Mouse (Mus musculus) embryonic facial prominence, embryonic 11.5 days (tissue): ENCODE data around the gene Wfdc9. TPM values are rescaled to one million over a fixed set of nuclear protein-coding genes. Genes with fewer than 3 reads are reported as not detected.

Experiments used
- ATAC-seq: fragments of 200-750 bp; cut with Nextera tagmentation; replicated peaks from 2 replicates; pipeline ENCODE4 v1.8.0; 2017; ENCODE audit warnings: low read depth; ENCODE audit not compliant: insufficient number of reproducible peaks, low FRiP score, low TSS enrichment
- DNase-seq: peaks from one replicate; pipeline ENCODE4 v3.0.0-alpha.2; 2015; ENCODE audit warnings: low spot score
- H3K27ac ChIP-seq: fragments of 300-500 bp; sonication (generic); replicated peaks from 2 replicates; pipeline ENCODE4 v1.5.1; 2014; ENCODE audit warnings: mild to moderate bottlenecking, low read depth, low read length, control low read depth
- H3K27me3 ChIP-seq: fragments of 300-500 bp; sonication (generic); 2 replicates; pipeline ENCODE4 v1.6.1; 2014; ENCODE audit warnings: mild to moderate bottlenecking, low read length, moderate library complexity, mixed read lengths; ENCODE audit not compliant: control insufficient read depth, insufficient read depth
- H3K36me3 ChIP-seq: fragments of 300-500 bp; sonication (generic); replicated peaks from 2 replicates; pipeline ENCODE4 v1.6.1; 2014; ENCODE audit warnings: low read depth, mild to moderate bottlenecking, low read length, moderate library complexity, mixed read lengths; ENCODE audit not compliant: control insufficient read depth, insufficient read depth
- H3K4me1 ChIP-seq: fragments of 300-500 bp; sonication (generic); 2 replicates; pipeline ENCODE4 v1.6.1; 2014; ENCODE audit warnings: low read length, mixed read lengths; ENCODE audit not compliant: control insufficient read depth, insufficient read depth
- H3K4me2 ChIP-seq: fragments of 300-500 bp; sonication (generic); 2 replicates; pipeline ENCODE4 v1.6.1; 2014; ENCODE audit warnings: low read depth, mild to moderate bottlenecking, control low read depth, low read length, moderate library complexity
- H3K4me3 ChIP-seq: fragments of 300-500 bp; sonication (generic); 2 replicates; pipeline ENCODE4 v1.5.1; 2014; ENCODE audit warnings: low read depth, low read length, control low read depth
- H3K9ac ChIP-seq: fragments of 300-500 bp; sonication (generic); replicated peaks from 2 replicates; pipeline ENCODE4 v1.6.1; 2014; ENCODE audit warnings: mild to moderate bottlenecking, control low read depth, low read length
- H3K9me3 ChIP-seq: fragments of 300-500 bp; sonication (generic); replicated peaks from 2 replicates; pipeline ENCODE4 v1.6.1; 2016; ENCODE audit warnings: mild to moderate bottlenecking, low read length, inconsistent platforms, mixed read lengths; ENCODE audit not compliant: control insufficient read depth
- WGBS: fragments of 180-500 bp; shearing (Covaris S2); extraction: QIAGEN DNeasy Blood & Tissue Kit; methylation state at CpG from one replicate; pipeline ENCODE4 v1.1.7; 2014; 5-methylcytosine and 5-hydroxymethylcytosine counted together
- polyA plus RNA-seq: library from polyadenylated mRNA; unstranded; fragments of >200 nt; fragmentation: Nextera tagmentation; extraction: Ambion mirVana; gene quantifications from 2 replicates; pipeline ENCODE4 v1.2.1, GENCODE M21; 2014

Gene Wfdc9
- polyA plus RNA-seq, 1 experiment from 2014 or later, result not detected

- Histone ChIP-seq H3K9ac (no peak within 1 kb of the TSS), H3K4me1 (no peaks in the 10 kb centered on the region), H3K27ac (no peak within 1 kb of the TSS), H3K9me3 (no peaks in the 10 kb centered on the region), H3K4me2 (no peak within 1 kb of the TSS), H3K36me3 (no peaks in the 10 kb centered on the region), H3K27me3 (no peaks in the 10 kb centered on the region), H3K4me3 (no peak within 1 kb of the TSS)
- DNase-seq, result peak; percentile 69
- no peak for ATAC-seq
- 16% methylated on average over 11 of the region's 11 CpGs for WGBS
Observed at GRCm38 (mm10) chr2:164655858-164656257, 525 bp downstream of the Wfdc9 start, which contains the start of gene Wfdc10. Wfdc10 (plus strand) TSS chr2:164656046.

GRCm38 (mm10) chr2:164641881-164642673 lies 14.3 kb downstream of the Wfdc9 start:
- Histone ChIP-seq H3K9me3 (no peaks in the 10 kb centered on the region), H3K9ac (no peak overlapping the region), H3K36me3 (no peaks in the 10 kb centered on the region), H3K4me1 (no peaks in the 10 kb centered on the region), H3K27me3 (no peaks in the 10 kb centered on the region), H3K27ac (no peak overlapping the region), H3K4me2 (no peak overlapping the region), H3K4me3 (no peak overlapping the region)
- 84% methylated on average over 13 of the region's 13 CpGs for WGBS
- DNase-seq (no peak), ATAC-seq (no peak)

GRCm38 (mm10) chr2:164641129-164641528 lies 15.3 kb downstream of the Wfdc9 start:
- Histone ChIP-seq H3K4me1 (no peaks in the 10 kb centered on the region), H3K9ac (no peak overlapping the region), H3K36me3 (no peaks in the 10 kb centered on the region), H3K9me3 (no peaks in the 10 kb centered on the region), H3K4me3 (no peak overlapping the region), H3K27ac (no peak overlapping the region), H3K4me2 (no peak overlapping the region), H3K27me3 (no peaks in the 10 kb centered on the region)
- DNase-seq (no peak), ATAC-seq (no peak)
- WGBS, result 68% methylated on average over 7 of the region's 7 CpGs

- H3K4me1 ChIP-seq, result no peaks in the 10 kb centered on the region
- H3K27ac ChIP-seq, result no peak within 1 kb of the TSS
- H3K4me2 ChIP-seq, result no peak within 1 kb of the TSS
- no peak within 1 kb of the TSS for H3K4me3 ChIP-seq
- ATAC-seq, result no peak
- 79% methylated on average over 3 of the region's 3 CpGs for WGBS
- no peak within 1 kb of the TSS for H3K9ac ChIP-seq
- no peaks in the 10 kb centered on the region for H3K9me3 ChIP-seq
- DNase-seq, result no peak
- no peaks in the 10 kb centered on the region for H3K36me3 ChIP-seq
- no peaks in the 10 kb centered on the region for H3K27me3 ChIP-seq
Observed at GRCm38 (mm10) chr2:164638696-164639095, 17.7 kb downstream of the Wfdc9 start, which contains the start of gene Wfdc16. Wfdc16 (minus strand) TSS chr2:164638796.

GRCm38 (mm10) chr2:164635266-164635665 lies 21.1 kb downstream of the Wfdc9 start:
- Histone ChIP-seq H3K4me2 (no peak overlapping the region), H3K9me3 (no peaks in the 10 kb centered on the region), H3K36me3 (no peaks in the 10 kb centered on the region), H3K9ac (no peak overlapping the region), H3K4me3 (no peak overlapping the region), H3K4me1 (no peaks in the 10 kb centered on the region), H3K27me3 (no peaks in the 10 kb centered on the region), H3K27ac (no peak overlapping the region)
- peak; percentile 9 for DNase-seq
- 79% methylated on average over 9 of the region's 9 CpGs for WGBS
- ATAC-seq, result no peak

GRCm38 (mm10) chr2:164621775-164622174 lies 34.6 kb downstream of the Wfdc9 start:
- no peak overlapping the region for H3K4me2 ChIP-seq
- 80% methylated on average over 4 of the region's 4 CpGs for WGBS
- no peak overlapping the region for H3K4me3 ChIP-seq
- no peaks in the 10 kb centered on the region for H3K9me3 ChIP-seq
- H3K36me3 ChIP-seq, result no peaks in the 10 kb centered on the region
- no peaks in the 10 kb centered on the region for H3K27me3 ChIP-seq
- H3K27ac ChIP-seq, result no peak overlapping the region
- no peaks in the 10 kb centered on the region for H3K4me1 ChIP-seq
- DNase-seq (no peak), ATAC-seq (no peak)
- no peak overlapping the region for H3K9ac ChIP-seq

- H3K4me3 ChIP-seq, result no peak overlapping the region
- H3K9me3 ChIP-seq, result no peaks in the 10 kb centered on the region
- H3K4me1 ChIP-seq, result no peaks in the 10 kb centered on the region
- H3K4me2 ChIP-seq, result no peak overlapping the region
- H3K27ac ChIP-seq, result no peak overlapping the region
- 57% methylated on average over 5 of the region's 5 CpGs for WGBS
- no peaks in the 10 kb centered on the region for H3K27me3 ChIP-seq
- no peak overlapping the region for H3K9ac ChIP-seq
- H3K36me3 ChIP-seq, result no peaks in the 10 kb centered on the region
- ATAC-seq (no peak), DNase-seq (no peak)
Observed at GRCm38 (mm10) chr2:164619050-164619449, 37.3 kb downstream of the Wfdc9 start.

- Histone ChIP-seq H3K9me3 (no peaks in the 10 kb centered on the region), H3K9ac (no peak overlapping the region), H3K4me2 (no peak overlapping the region), H3K4me3 (no peak overlapping the region), H3K4me1 (no peaks in the 10 kb centered on the region), H3K27me3 (no peaks in the 10 kb centered on the region), H3K36me3 (no peaks in the 10 kb centered on the region), H3K27ac (no peak overlapping the region)
- no peak for ATAC-seq
- WGBS, result 88% methylated on average over 3 of the region's 3 CpGs
- DNase-seq, result no peak
Observed at GRCm38 (mm10) chr2:164615386-164615785, 41.0 kb downstream of the Wfdc9 start.
